Mouse (Mus musculus): ENCODE results near the gene Gm10799. TPM values are rescaled to one million over a fixed set of nuclear protein-coding genes. Genes with fewer than 3 reads are reported as not detected.

The Gm10799 gene
- total RNA-seq, 2 experiments from 2014 or later, result not detected

GRCm38 (mm10) chr2:104027458-104028138 is 40.8 kb downstream of the Gm10799 start, which contains the start of gene Fbxo3:
TSS of gene Fbxo3 (plus strand) at chr2:104027721.
- peak; percentile 73 for ATAC-seq (replicated peaks; ENCODE audit: poor library complexity)

DNA sequence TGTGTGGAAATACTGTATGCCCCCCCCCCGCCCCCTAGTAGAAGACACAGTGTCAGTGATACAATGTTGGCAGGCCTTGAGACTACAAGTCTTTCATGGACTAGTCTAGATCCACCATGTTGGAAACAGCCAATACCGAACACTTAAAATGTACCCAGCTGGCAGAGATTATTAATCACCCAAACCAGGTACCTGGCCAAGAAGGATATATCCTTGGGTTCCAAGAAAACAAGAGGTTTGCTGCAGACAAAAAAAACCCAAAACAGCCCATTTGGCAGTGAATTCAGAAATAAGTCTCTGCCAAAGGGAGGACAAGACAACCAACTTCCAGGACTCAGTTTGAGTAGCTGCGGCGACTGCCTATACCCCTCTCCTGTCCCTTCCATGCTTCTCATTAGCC is 43.7 kb downstream of the Gm10799 start:
- ATAC-seq (replicated peaks; ENCODE audit: poor library complexity), result no peak

DNA sequence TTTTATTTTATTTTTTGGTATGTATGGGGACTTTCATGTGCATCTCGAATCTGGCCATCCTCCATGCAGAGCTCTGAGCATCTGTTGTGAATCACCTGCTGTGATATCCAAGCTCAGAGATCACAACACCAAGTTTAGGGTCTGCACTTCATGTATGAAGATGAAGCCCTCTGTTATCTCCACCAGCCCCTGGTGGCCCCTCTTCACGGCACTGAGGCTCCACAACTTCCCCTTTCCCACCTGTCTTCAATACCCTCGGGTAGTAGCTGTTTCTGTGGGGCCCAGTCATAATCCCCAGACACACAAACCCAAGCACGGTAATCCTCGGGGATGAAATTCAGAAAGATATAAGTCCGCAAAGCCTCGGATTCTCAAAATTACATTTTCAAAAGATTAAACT is 45.3 kb downstream of the Gm10799 start:
- ATAC-seq (replicated peaks; ENCODE audit: poor library complexity), result no peak

Other genes starting within 250 kb of the Gm10799 start
- gene Lmo2, start 110.6 kb downstream of the Gm10799 start, total RNA-seq (2015), result 427 and 476 TPM in 2 replicates
- gene Lmo2, start 110.6 kb downstream of the Gm10799 start, total RNA-seq (2017), result 226 and 286 TPM in 2 replicates
- gene Fbxo3, start 40.8 kb downstream of the Gm10799 start, total RNA-seq (2015), result 64.8 and 74.2 TPM in 2 replicates
- 61.5 and 70.9 TPM in 2 replicates for gene Fbxo3, start 40.8 kb downstream of the Gm10799 start, total RNA-seq (2017)
- gene 4931422A03Rik, start 40.2 kb downstream of the Gm10799 start, total RNA-seq (2015), result 1.0 and 2.2 TPM in 2 replicates
- gene 4931422A03Rik, start 40.2 kb downstream of the Gm10799 start, total RNA-seq (2017), result 0.17 TPM in 1 of 2 replicates, not detected in the other
- gene Gm10912, start 2.7 kb downstream of the Gm10799 start, total RNA-seq (2015), result not detected in 2 replicates
- 0.04 and 0.24 TPM in 2 replicates for gene Gm10912, start 2.7 kb downstream of the Gm10799 start, total RNA-seq (2017)
- 1.1 and 2.2 TPM in 2 replicates for gene Cd59b, start 1.3 kb upstream of the Gm10799 start, total RNA-seq (2015)
- 0.62 and 4.1 TPM in 2 replicates for gene Cd59b, start 1.3 kb upstream of the Gm10799 start, total RNA-seq (2017)
- gene Cd59a, start 27.3 kb upstream of the Gm10799 start, total RNA-seq (2015), result 4.0 and 7.8 TPM in 2 replicates
- 1.8 and 4.9 TPM in 2 replicates for gene Cd59a, start 27.3 kb upstream of the Gm10799 start, total RNA-seq (2017)
- not detected in 2 replicates for gene A930018P22Rik, start 54.2 kb upstream of the Gm10799 start, total RNA-seq (2015)
- not detected in 2 replicates for gene A930018P22Rik, start 54.2 kb upstream of the Gm10799 start, total RNA-seq (2017)